Mouse (Mus musculus) lung, embryonic 14.5 days (tissue): ENCODE measurements around the gene Nmt2. TPM values are rescaled to one million over a fixed set of nuclear protein-coding genes. Genes with fewer than 3 reads are reported as not detected.

Experiments used
- ATAC-seq: fragments of 200-750 bp; cut with Nextera tagmentation; 2 replicates; pipeline ENCODE4 v1.8.0; 2017; ENCODE audit warnings: mild to moderate bottlenecking, moderate TSS enrichment, moderate library complexity; ENCODE audit not compliant: insufficient read depth
- DNase-seq: peaks from one replicate; pipeline ENCODE4 v3.0.0-alpha.2; 2015
- H3K27ac ChIP-seq: fragments of 300-500 bp; sonication (generic); 2 replicates; pipeline ENCODE4 v1.5.1; 2014; ENCODE audit warnings: low read depth, mild to moderate bottlenecking, moderate library complexity
- H3K27me3 ChIP-seq: fragments of 300-500 bp; sonication (generic); 2 replicates; pipeline ENCODE4 v1.6.1; 2014; ENCODE audit warnings: low read length, control low read depth; ENCODE audit not compliant: insufficient read depth
- H3K36me3 ChIP-seq: fragments of 300-500 bp; sonication (generic); 2 replicates; pipeline ENCODE4 v1.6.1; 2014; ENCODE audit warnings: control low read depth; ENCODE audit not compliant: insufficient read depth
- H3K4me1 ChIP-seq: fragments of 300-500 bp; sonication (generic); 2 replicates; pipeline ENCODE4 v1.6.1; 2014; ENCODE audit warnings: antibody characterized with exemption, control low read depth; ENCODE audit not compliant: insufficient read depth
- H3K4me2 ChIP-seq: fragments of 300-500 bp; sonication (generic); 2 replicates; pipeline ENCODE4 v1.6.1; 2014; ENCODE audit warnings: mild to moderate bottlenecking
- H3K4me3 ChIP-seq: fragments of 300-500 bp; sonication (generic); 2 replicates; pipeline ENCODE4 v1.5.1; 2014; ENCODE audit warnings: low read depth, low read length
- H3K9ac ChIP-seq: fragments of 300-500 bp; sonication (generic); 2 replicates; pipeline ENCODE4 v1.6.1; 2014
- H3K9me3 ChIP-seq: fragments of 300-500 bp; sonication (generic); 2 replicates; pipeline ENCODE4 v1.6.1; 2016; ENCODE audit warnings: low read depth, low read length, control low read depth
- CTCF ChIP-seq: IDR thresholded peaks from 2 replicates; pipeline ENCODE4 v1.5.1; 2016; ENCODE audit warnings: antibody characterized with exemption, low read depth
- WGBS: fragments of 180-500 bp; shearing (Covaris S2); extraction: QIAGEN DNeasy Blood & Tissue Kit; methylation state at CpG from one replicate; pipeline ENCODE4 v1.1.7; 2014; 5-methylcytosine and 5-hydroxymethylcytosine counted together
- polyA plus RNA-seq: library from polyadenylated mRNA; unstranded; fragments of >200 nt; fragmentation: Nextera tagmentation; extraction: Ambion mirVana; gene quantifications from 2 replicates; pipeline ENCODE4 v1.2.1, GENCODE M21; 2014

Nmt2 gene
- polyA plus RNA-seq, 1 experiment from 2014 or later: 41.3 TPM

DNA sequence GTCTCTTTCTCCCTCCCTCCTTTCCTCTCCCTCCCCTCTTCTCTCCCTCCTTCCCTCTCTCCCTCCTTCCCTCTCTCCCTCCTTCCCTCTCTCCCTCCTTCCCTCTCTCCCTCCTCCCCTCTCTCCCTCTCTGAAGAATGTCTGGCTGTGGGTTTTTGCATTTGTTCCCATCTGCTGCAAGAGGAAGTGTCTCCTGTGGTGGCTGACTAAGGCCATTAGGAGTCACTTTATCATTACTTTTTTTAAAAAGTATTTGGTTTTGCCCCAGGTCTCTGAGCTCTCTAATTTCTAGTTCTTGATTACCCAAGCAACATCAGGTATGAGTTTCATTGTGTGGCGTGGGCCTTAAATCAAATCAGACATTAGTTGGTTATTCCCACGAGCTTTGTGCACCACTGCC is 7.9 kb upstream of the Nmt2 start:
- Histone ChIP-seq H3K4me3 (no peak overlapping the region), H3K9ac (no peak overlapping the region), H3K27me3 (no peaks in the 10 kb centered on the region), H3K36me3 (no peaks in the 10 kb centered on the region), H3K4me1 (no peaks in the 10 kb centered on the region), H3K4me2 (no peak overlapping the region), H3K27ac (no peak overlapping the region), H3K9me3 (no peaks in the 10 kb centered on the region)
- DNase-seq (no peak), ATAC-seq (no peak)
- WGBS: 77% methylated on average over 2 of the region's 2 CpGs
- TF ChIP-seq CTCF: no peak

DNA sequence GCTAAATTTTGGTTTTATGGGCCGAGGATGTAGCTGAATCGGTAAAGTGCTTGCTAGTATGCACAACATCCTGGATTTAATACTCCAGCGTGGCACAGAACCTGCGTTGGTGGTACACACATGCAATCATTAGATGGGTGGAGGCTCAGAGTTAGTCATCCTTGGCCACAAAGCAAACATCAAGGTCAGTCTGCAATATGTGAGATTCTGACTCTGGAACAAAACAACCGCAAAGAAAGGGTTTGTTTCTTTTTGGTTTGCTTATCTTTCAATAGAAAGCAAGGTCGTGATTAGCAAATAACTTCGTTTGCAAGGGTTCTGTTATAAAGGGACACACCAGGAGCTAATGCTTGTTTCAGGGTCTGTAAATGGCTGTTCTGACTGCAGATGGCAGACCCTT is 6.5 kb upstream of the Nmt2 start:
- no peaks in the 10 kb centered on the region for H3K9me3 ChIP-seq
- no peak for TF ChIP-seq CTCF
- H3K27ac ChIP-seq: no peak overlapping the region
- H3K4me2 ChIP-seq: no peak overlapping the region
- H3K4me1 ChIP-seq: no peaks in the 10 kb centered on the region
- no peak for ATAC-seq
- no peaks in the 10 kb centered on the region for H3K36me3 ChIP-seq
- no peak for DNase-seq
- H3K27me3 ChIP-seq: no peaks in the 10 kb centered on the region
- H3K9ac ChIP-seq: no peak overlapping the region
- WGBS: 76% methylated on average over 7 of the region's 7 CpGs
- no peak overlapping the region for H3K4me3 ChIP-seq

DNA sequence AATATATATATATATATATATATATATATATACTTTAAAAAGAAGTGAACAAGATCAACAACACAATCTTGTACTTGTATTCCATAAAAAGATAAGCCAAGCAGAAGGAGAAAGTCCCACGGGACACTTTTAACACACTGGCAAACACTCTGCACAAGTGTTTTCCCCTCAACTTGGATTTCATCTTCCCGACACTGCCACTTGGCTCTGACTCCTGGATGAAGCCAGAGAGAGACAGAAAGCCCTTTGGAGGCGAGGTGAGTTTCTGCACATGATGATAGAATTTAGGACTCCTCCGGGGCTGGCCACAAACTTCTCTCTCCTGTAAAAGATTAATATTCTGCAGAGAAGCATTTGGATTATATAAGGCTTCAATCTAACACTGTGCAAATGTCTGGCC is 2.7 kb upstream of the Nmt2 start:
- Histone ChIP-seq H3K27me3 (no peaks in the 10 kb centered on the region), H3K27ac (no peak overlapping the region), H3K4me1 (peaks cover 7% of the 10 kb centered on the region), H3K9me3 (no peaks in the 10 kb centered on the region), H3K9ac (no peak overlapping the region), H3K36me3 (no peaks in the 10 kb centered on the region), H3K4me2 (no peak overlapping the region), H3K4me3 (no peak overlapping the region)
- ATAC-seq (no peak), DNase-seq (no peak)
- no peak for TF ChIP-seq CTCF
- WGBS: 67% methylated on average over 4 of the region's 4 CpGs

DNA sequence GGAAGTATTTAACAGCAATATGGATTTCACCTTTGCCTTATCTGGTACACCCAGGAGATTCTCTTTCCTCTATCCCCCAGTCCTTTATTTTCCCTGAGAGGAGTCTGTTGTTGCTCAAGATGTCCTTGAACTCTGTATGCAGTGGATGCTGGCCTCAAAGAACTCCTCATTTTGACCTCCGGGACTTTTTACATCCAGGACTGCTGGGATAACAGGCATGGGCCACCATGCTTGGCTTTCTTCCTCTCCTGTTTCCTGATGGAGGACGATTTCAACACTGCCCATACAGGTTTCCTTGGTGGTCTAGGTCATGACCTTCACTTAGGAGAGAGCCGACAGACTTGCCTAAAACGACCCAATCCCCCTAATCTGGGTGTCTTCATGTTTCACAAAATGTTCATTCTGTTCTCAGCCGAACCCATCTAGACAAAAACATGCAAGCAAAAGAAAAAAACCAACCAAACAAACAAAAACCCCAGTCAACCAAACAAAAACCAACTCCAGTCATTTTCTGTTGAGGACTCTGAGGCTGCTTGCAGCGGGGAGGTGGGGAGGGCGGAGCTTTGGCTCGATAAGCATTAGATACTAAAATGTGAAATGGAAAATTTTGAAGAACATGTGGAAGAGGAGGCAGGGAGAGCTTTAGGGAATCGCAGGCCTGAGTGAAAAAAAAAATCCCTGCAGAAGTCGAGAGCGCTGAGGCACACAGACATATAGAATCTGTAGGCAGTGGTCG is 978 bp upstream of the Nmt2 start:
- no peaks in the 10 kb centered on the region for H3K27me3 ChIP-seq
- peak overlapping the region; percentile 86 for H3K27ac ChIP-seq
- ATAC-seq: 0 out of 2 replicates have a peak, but pooled peaks have one; percentile 1
- DNase-seq: no peak
- 11% methylated on average over 12 of the region's 12 CpGs for WGBS
- no peaks in the 10 kb centered on the region for H3K9me3 ChIP-seq
- TF ChIP-seq CTCF: no peak
- peak overlapping the region; percentile 68 for H3K4me2 ChIP-seq
- peak overlapping the region; percentile 83 for H3K4me3 ChIP-seq
- peak overlapping the region; percentile 59 for H3K9ac ChIP-seq
- H3K36me3 ChIP-seq: no peaks in the 10 kb centered on the region
- peaks cover 7% of the 10 kb centered on the region for H3K4me1 ChIP-seq

GRCm38 (mm10) chr2:3284473-3285180 is 615 bp downstream of the Nmt2 start:
- WGBS: under 1% methylated on average over 54 of the region's 60 CpGs
- Histone ChIP-seq H3K9ac (peak overlapping the region; percentile 77), H3K4me3 (peak overlapping the region; percentile 83), H3K4me2 (peak overlapping the region; percentile 76), H3K36me3 (no peaks in the 10 kb centered on the region), H3K27ac (peak overlapping the region; percentile 89), H3K9me3 (no peaks in the 10 kb centered on the region), H3K4me1 (peaks cover 7% of the 10 kb centered on the region), H3K27me3 (no peaks in the 10 kb centered on the region)
- peak; percentile 12; the same call in 1 of the 2 replicates for TF ChIP-seq CTCF
- peak; percentile 65 for DNase-seq
- ATAC-seq: peak; percentile 3; the same call in 1 of the 2 replicates

- Histone ChIP-seq H3K4me2 (peak overlapping the region; percentile 76), H3K27ac (0 out of 2 replicates have a peak overlapping the region, but pooled peaks have one; percentile 89), H3K36me3 (no peaks in the 10 kb centered on the region), H3K9me3 (no peaks in the 10 kb centered on the region), H3K4me3 (peak overlapping the region; percentile 83), H3K9ac (peak overlapping the region; percentile 77), H3K27me3 (no peaks in the 10 kb centered on the region), H3K4me1 (peaks cover 7% of the 10 kb centered on the region)
- DNase-seq (no peak), ATAC-seq (no peak)
- under 1% methylated on average over 6 of the region's 6 CpGs for WGBS
- TF ChIP-seq CTCF: no peak
Measured at GRCm38 (mm10) chr2:3285181-3285530, 1.1 kb downstream of the Nmt2 start.

DNA sequence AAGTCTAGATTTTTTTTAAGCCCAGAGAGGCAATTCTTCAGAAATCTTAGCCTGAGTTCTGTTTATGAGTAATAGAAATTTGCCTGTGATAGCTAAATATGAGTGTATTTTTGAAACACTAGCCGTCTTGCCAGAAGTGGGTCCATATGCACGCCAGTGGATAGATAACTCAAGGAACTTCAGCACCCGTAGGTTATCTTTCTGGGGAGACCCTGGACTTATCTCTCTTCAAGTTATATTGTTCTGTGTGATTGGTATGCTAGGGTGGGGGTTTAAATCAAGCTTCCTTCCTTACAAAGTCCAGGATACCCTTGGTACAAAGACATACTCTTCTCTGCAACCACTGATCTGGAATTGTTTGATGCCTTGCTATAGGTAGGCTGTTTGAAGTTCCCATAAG is 1.7 kb downstream of the Nmt2 start:
- peaks cover 7% of the 10 kb centered on the region for H3K4me1 ChIP-seq
- TF ChIP-seq CTCF: no peak
- no peak for ATAC-seq

More for the DNA sequence above, 1.7 kb downstream of the Nmt2 start:
- no peak overlapping the region for H3K27ac ChIP-seq
- peak overlapping the region; percentile 83 for H3K4me3 ChIP-seq
- H3K9me3 ChIP-seq: no peaks in the 10 kb centered on the region
- whole genome bisulfite sequencing: 39% methylated on average over 3 of the region's 3 CpGs
- H3K27me3 ChIP-seq: no peaks in the 10 kb centered on the region
- H3K9ac ChIP-seq: 0 out of 2 replicates have a peak overlapping the region, but pooled peaks have one; percentile 77
- peak overlapping the region; percentile 76 for H3K4me2 ChIP-seq
- DNase-seq: no peak
- H3K36me3 ChIP-seq: no peaks in the 10 kb centered on the region
